Mouse (Mus musculus) neural tube, embryonic 13.5 days (tissue): ENCODE data around the gene Nog. TPM values are rescaled to one million over a fixed set of nuclear protein-coding genes. Genes with fewer than 3 reads are reported as not detected.

Source experiments
- ATAC-seq: fragments of 200-750 bp; cut with Nextera tagmentation; 2 replicates; pipeline ENCODE4 v1.8.0; 2017; ENCODE audit warnings: low read depth, mild to moderate bottlenecking, moderate TSS enrichment, moderate library complexity
- H3K27ac ChIP-seq: fragments of 300-500 bp; sonication (generic); replicated peaks from 2 replicates; pipeline ENCODE4 v1.5.1; 2015; ENCODE audit warnings: moderate library complexity, mild to moderate bottlenecking, inconsistent platforms
- H3K27me3 ChIP-seq: fragments of 300-500 bp; sonication (generic); 2 replicates; pipeline ENCODE4 v1.6.1; 2015; ENCODE audit warnings: mild to moderate bottlenecking, inconsistent platforms
- H3K36me3 ChIP-seq: fragments of 300-500 bp; sonication (generic); 2 replicates; pipeline ENCODE4 v1.6.1; 2015; ENCODE audit warnings: mild to moderate bottlenecking, inconsistent platforms
- H3K4me1 ChIP-seq: fragments of 300-500 bp; sonication (generic); replicated peaks from 2 replicates; pipeline ENCODE4 v1.6.1; 2015; ENCODE audit warnings: inconsistent platforms
- H3K4me2 ChIP-seq: fragments of 300-500 bp; sonication (generic); 2 replicates; pipeline ENCODE4 v1.6.1; 2015; ENCODE audit warnings: inconsistent platforms, mild to moderate bottlenecking, moderate library complexity
- H3K4me3 ChIP-seq: fragments of 300-500 bp; sonication (generic); 2 replicates; pipeline ENCODE4 v1.5.1; 2015; ENCODE audit warnings: mild to moderate bottlenecking, inconsistent platforms
- H3K9ac ChIP-seq: fragments of 300-500 bp; sonication (generic); 2 replicates; pipeline ENCODE4 v1.6.1; 2015; ENCODE audit warnings: moderate library complexity, mild to moderate bottlenecking, inconsistent platforms
- H3K9me3 ChIP-seq: fragments of 300-500 bp; sonication (generic); 2 replicates; pipeline ENCODE4 v1.6.1; 2016; ENCODE audit warnings: inconsistent platforms
- WGBS: fragments of 180-500 bp; shearing (Covaris S2); methylation state at CpG from one replicate; pipeline ENCODE4 v1.1.7; 2015; 5-methylcytosine and 5-hydroxymethylcytosine counted together
- polyA plus RNA-seq: library from polyadenylated mRNA; unstranded; fragments of >200 nt; fragmentation: Nextera tagmentation; extraction: Ambion mirVana; gene quantifications from 2 replicates; pipeline ENCODE4 v1.2.1, GENCODE M21; 2015

Nog gene
- 2.6 and 3.4 TPM in 2 replicates for polyA plus RNA-seq

DNA sequence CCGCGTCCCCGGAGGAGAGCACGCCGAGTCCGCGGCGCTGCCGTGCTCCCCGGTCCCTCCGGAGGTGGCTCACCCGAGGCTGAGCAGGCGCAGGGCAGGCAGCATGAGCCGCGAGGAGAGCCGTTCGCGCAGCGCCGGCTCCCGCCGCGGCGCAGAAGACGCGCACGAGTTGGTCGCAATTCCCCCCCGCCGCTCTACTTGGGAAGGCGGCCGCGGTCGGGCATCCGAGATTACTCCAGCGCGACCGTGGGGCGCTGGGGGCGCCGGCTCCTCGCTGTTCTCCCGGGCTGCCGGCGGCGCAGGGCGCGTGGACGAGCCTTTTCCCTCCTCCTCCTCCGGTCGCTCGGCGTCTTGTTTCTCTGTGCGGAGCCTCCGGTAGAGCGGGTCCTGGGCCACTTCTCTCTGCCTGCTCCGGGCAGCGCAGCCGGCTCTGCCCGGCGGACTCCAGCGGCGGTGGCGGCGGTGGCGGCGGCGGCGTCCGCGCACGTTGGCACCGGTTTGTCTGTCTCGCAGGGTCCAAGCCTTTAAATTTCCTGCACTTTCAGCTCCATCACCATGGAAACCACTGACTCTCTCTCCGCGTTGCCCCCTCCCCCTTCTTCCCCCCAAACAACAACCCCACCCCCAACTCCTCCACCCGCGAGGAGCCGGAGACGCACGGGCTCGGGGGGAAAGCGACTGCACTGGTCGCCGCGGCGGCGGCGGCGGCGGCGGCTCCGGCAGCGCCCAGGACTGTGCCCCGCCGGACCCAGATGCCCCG, at the start of gene Nog:
Gene Nog, minus strand, starts transcription at position 277 of the 760 bp plus-strand sequence.
- H3K9ac ChIP-seq = peak within 1 kb of the TSS; percentile 81
- peak within 1 kb of the TSS; percentile 88 for H3K27ac ChIP-seq
- peak within 1 kb of the TSS; percentile 96 for H3K4me2 ChIP-seq
- peaks cover 36% of the 10 kb centered on the region for H3K4me1 ChIP-seq
- peak within 1 kb of the TSS; percentile 69 for H3K4me3 ChIP-seq
- ATAC-seq = peak; percentile 54
- H3K36me3 ChIP-seq = no peaks in the 10 kb centered on the region
- H3K27me3 ChIP-seq = peaks cover 23% of the 10 kb centered on the region; the same call in 1 of the 2 replicates
- WGBS = under 1% methylated on average over 92 of the region's 97 CpGs
- H3K9me3 ChIP-seq = no peaks in the 10 kb centered on the region

DNA sequence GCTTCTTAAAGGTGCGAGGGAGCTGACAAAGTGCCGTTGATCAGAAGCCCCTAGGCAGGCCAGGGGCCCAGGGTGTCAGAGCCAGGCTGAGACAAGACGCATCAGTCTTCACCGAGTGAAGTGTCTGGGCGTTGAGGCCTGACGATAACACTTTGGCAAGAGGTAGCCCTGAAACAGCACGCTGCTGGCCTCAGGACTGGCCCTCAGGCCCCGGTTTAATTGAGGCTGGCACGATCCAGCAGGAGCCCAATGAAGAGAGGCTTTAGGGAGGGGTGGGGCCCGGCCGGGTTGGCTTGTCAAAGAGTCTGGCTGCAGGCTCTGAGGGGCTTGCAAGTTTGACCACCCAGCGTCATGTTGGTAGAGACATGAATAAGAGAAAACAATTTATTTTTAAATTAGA, 38.1 kb upstream of the Nog start:
- H3K4me3 ChIP-seq = no peak overlapping the region
- no peaks in the 10 kb centered on the region for H3K27me3 ChIP-seq
- WGBS = 41% methylated on average over 12 of the region's 12 CpGs
- H3K9ac ChIP-seq = no peak overlapping the region
- peaks cover 2% of the 10 kb centered on the region; the same call in 1 of the 2 replicates for H3K9me3 ChIP-seq
- no peak overlapping the region for H3K27ac ChIP-seq
- no peak for ATAC-seq
- H3K36me3 ChIP-seq = no peaks in the 10 kb centered on the region
- 0 out of 2 replicates have a peak, but pooled peaks cover 8% of the 10 kb centered on the region for H3K4me1 ChIP-seq
- no peak overlapping the region for H3K4me2 ChIP-seq

DNA sequence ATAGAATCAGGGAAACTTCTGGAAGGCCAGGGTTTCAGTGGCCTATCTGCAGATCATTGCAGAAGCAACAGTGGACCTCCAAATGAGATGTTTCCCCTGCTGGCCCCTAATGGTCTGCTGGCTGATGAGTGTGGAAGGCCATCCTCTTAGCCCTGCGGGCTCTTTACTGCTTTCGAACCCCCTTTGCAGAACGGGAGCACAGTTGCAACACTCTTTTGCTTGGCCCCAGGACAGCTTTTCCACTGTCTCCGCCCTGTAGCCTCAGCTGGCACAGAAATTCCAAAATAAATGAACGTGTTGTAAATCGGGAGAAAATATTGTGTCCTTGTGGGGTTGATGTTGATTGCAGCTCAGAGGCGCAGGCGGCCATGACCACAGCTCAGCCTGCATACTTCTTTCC, 37.7 kb upstream of the Nog start:
- no peak overlapping the region for H3K9ac ChIP-seq
- no peak overlapping the region for H3K27ac ChIP-seq
- H3K4me1 ChIP-seq = 0 out of 2 replicates have a peak, but pooled peaks cover 8% of the 10 kb centered on the region
- WGBS = 62% methylated on average over 8 of the region's 8 CpGs
- no peak for ATAC-seq
- H3K9me3 ChIP-seq = peaks cover 3% of the 10 kb centered on the region; the same call in 1 of the 2 replicates
- H3K4me3 ChIP-seq = no peak overlapping the region
- no peak overlapping the region for H3K4me2 ChIP-seq
- H3K27me3 ChIP-seq = no peaks in the 10 kb centered on the region
- no peaks in the 10 kb centered on the region for H3K36me3 ChIP-seq

DNA sequence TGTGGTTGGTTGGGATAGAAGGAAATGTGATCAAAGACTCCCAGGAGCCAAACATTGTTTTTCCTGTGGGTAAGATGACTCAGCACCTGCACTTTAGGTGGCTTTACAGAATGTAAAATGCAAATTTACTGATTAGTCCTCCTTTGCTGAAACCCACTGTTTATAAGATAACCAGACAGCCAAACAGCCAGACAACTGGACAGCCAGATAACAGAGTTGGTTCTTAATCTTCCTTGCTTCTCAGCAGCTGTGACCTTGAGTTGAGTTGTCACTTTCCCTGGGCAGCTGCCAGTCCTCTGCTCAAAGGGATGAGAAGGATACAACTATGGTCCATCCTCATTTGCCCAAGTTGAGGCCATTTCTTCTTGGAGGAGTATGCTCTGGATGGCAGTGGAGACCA, 35.8 kb upstream of the Nog start:
- H3K9ac ChIP-seq = no peak overlapping the region
- ATAC-seq = no peak

DNA sequence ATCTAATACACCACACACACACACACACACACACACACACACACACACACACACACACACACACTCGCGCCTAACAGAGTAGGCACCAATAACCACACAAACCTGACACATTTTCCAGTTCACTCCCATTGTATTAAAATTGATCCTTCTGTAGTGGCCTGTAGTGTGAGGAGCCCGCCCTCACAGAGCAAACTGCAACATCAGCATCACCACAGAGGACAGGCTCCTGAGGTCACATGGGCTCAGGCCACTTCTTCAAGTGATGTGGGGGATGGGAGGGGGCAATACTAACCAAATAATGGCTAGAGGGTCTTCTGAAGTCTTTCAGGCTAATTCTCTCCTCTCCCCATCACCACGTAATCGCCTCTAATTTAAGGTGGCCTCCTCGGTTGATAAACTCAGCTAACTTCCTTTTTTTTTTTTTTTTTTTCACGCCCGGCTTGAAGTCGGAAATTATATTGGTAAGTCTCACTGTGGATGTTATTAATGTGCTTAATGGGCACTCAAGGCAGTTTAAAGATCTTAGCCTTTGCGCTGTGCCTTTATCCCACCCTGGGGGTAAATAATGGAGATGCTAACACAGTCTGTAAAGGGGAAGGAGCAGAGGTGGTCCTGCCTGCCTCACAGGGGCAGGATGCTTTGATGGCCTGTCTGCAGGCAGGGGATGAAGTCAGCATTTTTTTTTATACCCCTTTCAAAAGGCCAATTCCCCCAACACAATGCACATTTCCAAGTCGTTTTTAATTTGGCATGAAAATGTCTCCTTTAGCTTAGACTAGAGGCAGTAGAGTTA, 25.2 kb upstream of the Nog start:
- peak; percentile 81; the same call in 1 of the 2 replicates for ATAC-seq
- Histone ChIP-seq H3K4me3 (no peak overlapping the region), H3K4me1 (peaks cover 14% of the 10 kb centered on the region), H3K9me3 (no peaks in the 10 kb centered on the region), H3K36me3 (no peaks in the 10 kb centered on the region), H3K4me2 (no peak overlapping the region), H3K27ac (peak overlapping the region; percentile 49; the same call in 1 of the 2 replicates), H3K9ac (no peak overlapping the region), H3K27me3 (no peaks in the 10 kb centered on the region)
- 27% methylated on average over 11 of the region's 11 CpGs for WGBS

More for the DNA sequence above, 35.8 kb upstream of the Nog start:
- H3K4me2 ChIP-seq = no peak overlapping the region
- 0 out of 2 replicates have a peak, but pooled peaks cover 8% of the 10 kb centered on the region for H3K4me1 ChIP-seq
- H3K27ac ChIP-seq = no peak overlapping the region
- no peaks in the 10 kb centered on the region for H3K27me3 ChIP-seq
- H3K36me3 ChIP-seq = no peaks in the 10 kb centered on the region
- no peak overlapping the region for H3K4me3 ChIP-seq
- peaks cover 3% of the 10 kb centered on the region; the same call in 1 of the 2 replicates for H3K9me3 ChIP-seq

DNA sequence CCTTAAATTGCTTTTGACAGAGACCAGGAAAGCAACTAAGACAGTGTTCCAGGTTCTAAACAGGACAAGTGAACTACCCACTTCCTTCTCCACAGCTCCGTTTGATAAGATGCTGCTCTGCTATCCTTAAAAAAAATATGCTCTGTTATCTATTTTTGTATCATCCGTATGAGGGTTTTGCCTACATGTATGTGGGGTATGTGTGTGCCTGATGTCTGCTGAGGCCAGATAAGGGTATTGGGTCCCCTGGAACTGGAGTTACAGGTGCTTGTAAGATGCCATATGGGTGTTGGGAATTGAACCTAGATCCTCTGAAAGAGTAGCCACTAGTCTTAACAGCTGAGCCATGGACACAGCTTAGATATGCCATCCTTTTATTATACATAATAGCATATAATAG, 19.6 kb upstream of the Nog start:
- Histone ChIP-seq H3K27ac (no peak overlapping the region), H3K9me3 (no peaks in the 10 kb centered on the region), H3K4me1 (peaks cover 16% of the 10 kb centered on the region), H3K4me2 (no peak overlapping the region), H3K4me3 (no peak overlapping the region), H3K36me3 (no peaks in the 10 kb centered on the region), H3K9ac (no peak overlapping the region), H3K27me3 (peaks cover 9% of the 10 kb centered on the region)
- ATAC-seq = no peak
- WGBS = 88% methylated on average over 2 of the region's 2 CpGs

DNA sequence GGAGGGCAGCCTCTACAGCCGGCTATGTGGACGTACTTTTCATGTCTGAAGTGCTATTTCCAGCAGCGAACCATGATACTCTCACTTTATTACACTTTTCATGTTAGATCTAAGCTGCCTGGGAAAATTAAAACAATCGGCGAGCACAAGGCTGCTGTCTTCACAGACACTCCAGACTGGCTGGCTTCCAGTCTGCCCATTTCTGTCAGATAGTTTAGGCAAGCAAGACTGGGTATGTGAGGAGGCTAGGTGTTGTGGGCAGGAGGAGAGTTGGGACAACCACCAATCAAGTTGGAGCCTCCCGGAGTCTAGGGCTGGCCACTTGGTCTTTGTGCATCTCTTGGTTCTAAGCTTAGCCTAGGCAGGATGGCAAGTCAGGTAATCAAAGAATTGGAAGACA, 17.5 kb upstream of the Nog start:
- Histone ChIP-seq H3K4me3 (no peak overlapping the region), H3K27ac (no peak overlapping the region), H3K36me3 (no peaks in the 10 kb centered on the region), H3K9me3 (no peaks in the 10 kb centered on the region), H3K9ac (no peak overlapping the region), H3K4me2 (no peak overlapping the region), H3K27me3 (peaks cover 9% of the 10 kb centered on the region), H3K4me1 (peaks cover 16% of the 10 kb centered on the region)
- ATAC-seq = no peak
- WGBS = 67% methylated on average over 6 of the region's 6 CpGs

DNA sequence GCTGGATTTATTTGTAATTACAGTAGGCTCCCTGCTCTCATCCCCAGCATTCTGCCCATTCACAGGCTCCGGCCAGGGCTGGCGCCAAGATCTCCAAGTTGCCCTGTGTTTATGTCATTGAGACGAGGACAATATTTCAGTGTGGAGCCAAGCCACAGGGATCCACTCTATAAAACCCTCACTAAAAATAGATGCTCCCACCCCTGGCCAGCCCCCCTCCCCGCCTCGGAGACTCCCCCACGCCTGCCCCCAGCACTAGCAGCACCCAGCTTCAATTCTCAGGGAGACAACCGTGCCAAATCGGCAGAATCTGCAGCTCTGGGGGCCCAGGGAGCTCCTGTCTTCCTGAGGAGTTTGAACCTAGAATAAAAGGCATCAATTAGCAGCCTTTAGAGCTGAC, 16.2 kb upstream of the Nog start:
- H3K9ac ChIP-seq = peak overlapping the region; percentile 53; the same call in 1 of the 2 replicates
- no peaks in the 10 kb centered on the region for H3K36me3 ChIP-seq
- H3K4me3 ChIP-seq = no peak overlapping the region
- WGBS = 3% methylated on average over 8 of the region's 8 CpGs
- H3K4me1 ChIP-seq = peaks cover 16% of the 10 kb centered on the region
- peak; percentile 65; the same call in 1 of the 2 replicates for ATAC-seq
- peak overlapping the region; percentile 23 for H3K4me2 ChIP-seq
- peaks cover 15% of the 10 kb centered on the region for H3K27me3 ChIP-seq
- no peaks in the 10 kb centered on the region for H3K9me3 ChIP-seq
- H3K27ac ChIP-seq = no peak overlapping the region

DNA sequence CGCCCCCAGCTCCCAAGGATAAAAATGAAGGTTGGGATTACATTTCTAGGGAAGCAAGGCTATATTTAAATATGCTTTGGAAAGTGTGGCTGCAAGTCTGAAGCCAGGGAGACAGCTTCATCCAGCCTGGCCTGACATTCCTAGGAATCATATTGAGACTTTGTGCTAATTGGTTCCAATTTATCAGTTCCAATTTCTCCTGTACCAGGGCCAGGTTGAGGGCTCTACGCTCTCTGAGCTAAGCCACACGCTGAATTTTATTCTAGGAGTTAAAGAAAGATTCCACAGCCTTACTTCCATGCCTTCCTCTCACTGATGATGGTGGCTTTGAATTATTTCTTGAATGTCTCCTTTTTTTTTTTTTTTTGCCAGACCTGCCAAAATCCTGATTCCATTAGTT, 15.6 kb upstream of the Nog start:
- H3K9ac ChIP-seq = no peak overlapping the region
- no peaks in the 10 kb centered on the region for H3K36me3 ChIP-seq
- WGBS = 74% methylated on average over 3 of the region's 3 CpGs
- H3K9me3 ChIP-seq = no peaks in the 10 kb centered on the region
- H3K4me2 ChIP-seq = no peak overlapping the region
- H3K4me1 ChIP-seq = peaks cover 16% of the 10 kb centered on the region
- H3K27me3 ChIP-seq = peaks cover 17% of the 10 kb centered on the region
- no peak overlapping the region for H3K4me3 ChIP-seq
- no peak for ATAC-seq
- H3K27ac ChIP-seq = no peak overlapping the region

DNA sequence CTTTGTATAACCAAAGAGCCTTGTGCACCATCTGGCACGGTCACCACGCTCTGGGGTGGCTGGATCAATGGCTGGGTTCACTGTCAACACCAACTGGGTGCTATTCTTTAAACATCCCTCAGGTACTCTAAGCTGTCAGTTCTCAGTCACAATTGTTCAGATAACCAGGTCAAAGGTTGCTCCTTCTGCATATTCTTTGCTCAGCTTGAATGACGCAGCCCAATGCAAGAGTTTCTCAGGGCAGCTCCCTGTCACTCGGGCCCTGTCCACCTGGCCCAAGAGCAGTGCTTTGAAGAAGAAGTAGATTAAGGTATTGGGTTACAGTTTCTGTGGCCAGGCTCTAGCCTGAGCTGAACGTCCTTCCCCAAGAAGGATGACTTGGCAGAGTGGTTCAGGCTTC, 12.2 kb upstream of the Nog start:
- no peak overlapping the region for H3K27ac ChIP-seq
- H3K4me3 ChIP-seq = no peak overlapping the region
- peaks cover 21% of the 10 kb centered on the region for H3K4me1 ChIP-seq
- ATAC-seq = no peak
- no peaks in the 10 kb centered on the region for H3K36me3 ChIP-seq
- H3K27me3 ChIP-seq = peaks cover 12% of the 10 kb centered on the region
- H3K9me3 ChIP-seq = no peaks in the 10 kb centered on the region
- whole genome bisulfite sequencing = 76% methylated on average over 5 of the region's 5 CpGs
- no peak overlapping the region for H3K4me2 ChIP-seq
- no peak overlapping the region for H3K9ac ChIP-seq

DNA sequence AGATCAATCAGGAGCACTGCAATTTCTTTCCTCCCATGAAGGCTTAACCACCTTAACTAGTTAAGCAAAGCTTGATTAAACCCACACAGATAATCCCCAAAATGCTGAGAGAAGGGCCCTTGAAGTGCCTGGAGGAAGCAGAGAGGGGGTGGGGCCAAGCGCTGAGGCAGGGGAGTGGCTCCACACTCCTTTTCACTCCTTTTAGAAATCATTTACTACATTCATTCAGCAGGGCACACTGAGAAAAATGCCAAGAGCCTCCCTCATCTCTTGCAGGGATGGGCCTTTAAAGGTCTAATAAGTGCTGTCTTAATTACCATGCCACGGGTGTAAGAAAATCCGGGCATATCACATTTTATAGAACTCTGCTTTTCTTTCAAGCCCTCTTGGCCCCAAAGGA, 10.2 kb upstream of the Nog start:
- WGBS = 12% methylated on average over 3 of the region's 3 CpGs
- H3K36me3 ChIP-seq = no peaks in the 10 kb centered on the region
- no peak overlapping the region for H3K4me3 ChIP-seq
- no peak overlapping the region for H3K4me2 ChIP-seq
- no peaks in the 10 kb centered on the region for H3K9me3 ChIP-seq
- no peak overlapping the region for H3K9ac ChIP-seq
- H3K4me1 ChIP-seq = peaks cover 6% of the 10 kb centered on the region; the same call in 1 of the 2 replicates
- no peak for ATAC-seq
- H3K27ac ChIP-seq = no peak overlapping the region
- H3K27me3 ChIP-seq = peaks cover 11% of the 10 kb centered on the region

DNA sequence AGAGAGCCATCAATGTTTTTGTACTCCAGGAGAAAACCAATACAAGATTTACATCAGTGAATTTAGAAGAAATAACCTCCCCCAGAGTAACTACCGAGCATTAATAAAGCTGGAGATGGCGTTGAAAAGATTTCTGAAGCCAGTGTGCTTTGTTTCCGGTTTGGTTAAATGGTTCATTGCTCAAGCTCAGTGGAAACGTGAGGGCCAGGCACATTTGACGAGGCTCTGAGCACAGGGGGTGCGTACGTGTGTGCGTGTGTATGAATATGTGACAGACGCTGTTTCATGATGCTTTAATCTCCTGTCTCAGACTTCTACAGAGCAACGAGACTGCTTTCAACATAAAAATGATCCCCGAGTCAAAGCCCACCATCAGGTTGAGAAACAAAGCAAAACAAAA, 8.1 kb upstream of the Nog start:
- Histone ChIP-seq H3K9me3 (no peaks in the 10 kb centered on the region), H3K27ac (no peak overlapping the region), H3K4me1 (0 out of 2 replicates have a peak, but pooled peaks cover 5% of the 10 kb centered on the region), H3K27me3 (peaks cover 11% of the 10 kb centered on the region), H3K4me2 (no peak overlapping the region), H3K9ac (no peak overlapping the region), H3K4me3 (no peak overlapping the region), H3K36me3 (no peaks in the 10 kb centered on the region)
- no peak for ATAC-seq
- 55% methylated on average over 11 of the region's 11 CpGs for WGBS
